Mouse (Mus musculus): ENCODE measurements at regions not wholly inside any gene's neighbourhood (a gene's known extent, or its start where the extent isn't known, plus 50 kb on each side); places are given as distances from the start of the nearest gene placed in this dataset.
A peak's percentile ranks its signal among the peaks of the same experiment; 100 is the strongest.
"Not testable (repeated sequence)": the region's sequence is repeated elsewhere in the genome, so short reads cannot be mapped to it uniquely, and the experiment has no call there.

GRCm38 (mm10) chr3:21939738-21940137, 136.7 kb upstream of the Tbl1xr1 start:
- no peak for DNase-seq

DNA sequence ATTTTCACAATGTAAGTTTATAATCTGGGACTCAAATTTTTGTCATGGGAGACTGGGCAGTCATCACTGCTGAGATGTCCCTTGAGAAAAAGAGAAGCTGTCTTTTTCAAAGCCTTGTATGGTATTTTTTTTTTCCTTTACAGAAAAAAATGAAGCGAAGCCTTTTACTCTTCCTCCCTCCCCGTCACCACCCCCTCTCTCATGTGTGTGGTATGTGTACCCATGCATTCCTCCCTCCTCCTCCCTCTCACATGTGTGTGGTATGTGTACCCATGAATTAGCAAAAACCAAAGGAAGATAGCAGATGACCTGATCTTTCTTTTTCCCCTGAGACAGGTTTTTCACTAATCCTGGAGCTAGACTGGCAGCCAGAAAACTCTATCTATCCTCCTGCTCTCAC, 134.9 kb upstream of the Tbl1xr1 start:
- DNase-seq: no peak

GRCm38 (mm10) chr3:21942912-21943311, 133.5 kb upstream of the Tbl1xr1 start:
- no peak for DNase-seq

DNA sequence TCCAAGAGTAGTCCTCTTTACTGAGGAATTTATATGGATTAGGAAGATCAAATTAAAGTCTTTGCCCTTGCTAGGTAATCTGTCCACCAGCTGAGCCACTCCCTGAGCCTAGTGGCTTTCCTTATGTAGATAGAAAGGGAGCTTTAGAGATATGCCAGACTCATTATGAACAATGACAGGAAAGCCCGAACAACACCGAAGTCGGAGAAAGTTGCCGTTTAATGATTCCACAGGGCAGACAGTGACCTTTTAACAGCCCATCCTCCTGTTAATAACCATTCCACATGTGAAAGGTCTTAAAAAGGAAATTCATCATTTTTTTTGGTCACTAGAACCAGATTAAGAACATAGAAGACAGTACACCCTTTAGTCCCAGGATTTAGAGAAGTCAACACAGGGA, 130.7 kb upstream of the Tbl1xr1 start:
- DNase-seq: no peak

DNA sequence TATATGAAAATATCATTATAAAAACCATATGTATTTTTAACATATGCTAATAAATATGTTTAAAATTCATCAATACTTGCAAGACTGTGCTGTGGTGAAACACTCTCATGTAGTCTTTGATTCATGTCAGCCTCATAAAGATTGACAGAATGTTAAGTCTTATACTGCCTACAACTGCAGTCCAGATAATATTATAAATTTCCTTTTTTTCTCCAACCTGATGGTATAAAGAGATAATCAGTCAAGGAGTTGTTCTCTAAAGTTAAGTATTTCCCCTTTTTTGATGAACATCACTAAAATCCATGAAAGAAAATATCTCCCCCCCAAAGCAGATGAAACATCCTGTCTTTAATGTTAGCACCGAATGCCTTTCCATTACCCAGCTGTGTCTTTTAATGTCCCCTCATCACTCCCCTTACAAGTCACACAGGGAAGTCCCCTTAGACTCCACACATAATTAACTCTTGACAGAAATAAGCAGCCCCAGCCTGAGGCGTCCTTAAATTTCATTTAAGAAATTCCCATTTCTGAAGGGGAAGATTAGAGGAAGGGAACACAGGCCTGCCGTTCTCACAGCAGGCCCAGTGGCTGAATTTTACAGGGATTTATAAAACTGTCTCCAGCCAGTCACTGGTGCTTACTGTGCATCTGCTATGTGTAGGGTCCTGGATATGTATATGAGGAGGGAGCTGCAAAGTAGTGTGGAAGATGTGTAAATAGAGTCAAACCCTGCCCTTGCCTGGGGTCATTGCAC, 129.0 kb upstream of the Tbl1xr1 start:
- DNase-seq: no peak

DNA sequence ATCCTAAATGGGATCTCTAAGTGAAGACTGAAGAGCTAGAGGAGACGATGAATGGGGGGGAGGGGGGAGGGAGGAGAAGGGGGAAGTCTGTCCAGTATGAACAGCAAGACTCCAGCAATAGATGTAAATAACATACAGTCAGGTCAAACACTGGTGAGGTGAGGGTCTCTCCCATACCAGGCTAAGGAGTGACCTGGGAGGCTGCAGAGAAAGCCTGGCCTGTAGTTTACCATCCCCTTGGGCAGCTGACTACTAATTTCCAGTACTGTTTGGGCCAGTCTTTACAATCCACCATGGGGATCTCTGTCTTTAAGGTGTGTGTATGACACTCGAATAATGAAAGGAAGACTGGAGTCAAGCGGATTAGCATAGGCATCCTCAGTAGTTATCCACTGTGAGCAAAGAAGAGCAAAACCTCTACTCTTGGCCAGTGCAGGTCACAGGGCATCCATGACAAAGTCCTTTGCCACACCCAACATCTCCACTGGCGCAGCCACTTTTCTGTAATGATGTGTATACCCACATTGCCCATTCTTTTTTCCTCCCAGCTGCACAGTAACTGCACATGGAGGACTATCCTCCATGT, 128.3 kb upstream of the Tbl1xr1 start:
- DNase-seq: no peak

- DNase-seq: peak in 1 of 2 experiments; percentile 8
Observed at GRCm38 (mm10) chr3:21949459-21949858, 127.0 kb upstream of the Tbl1xr1 start.

- peak in 1 of 2 experiments; percentile 18 for DNase-seq
Observed at GRCm38 (mm10) chr3:21950571-21950970, 125.9 kb upstream of the Tbl1xr1 start.

DNA sequence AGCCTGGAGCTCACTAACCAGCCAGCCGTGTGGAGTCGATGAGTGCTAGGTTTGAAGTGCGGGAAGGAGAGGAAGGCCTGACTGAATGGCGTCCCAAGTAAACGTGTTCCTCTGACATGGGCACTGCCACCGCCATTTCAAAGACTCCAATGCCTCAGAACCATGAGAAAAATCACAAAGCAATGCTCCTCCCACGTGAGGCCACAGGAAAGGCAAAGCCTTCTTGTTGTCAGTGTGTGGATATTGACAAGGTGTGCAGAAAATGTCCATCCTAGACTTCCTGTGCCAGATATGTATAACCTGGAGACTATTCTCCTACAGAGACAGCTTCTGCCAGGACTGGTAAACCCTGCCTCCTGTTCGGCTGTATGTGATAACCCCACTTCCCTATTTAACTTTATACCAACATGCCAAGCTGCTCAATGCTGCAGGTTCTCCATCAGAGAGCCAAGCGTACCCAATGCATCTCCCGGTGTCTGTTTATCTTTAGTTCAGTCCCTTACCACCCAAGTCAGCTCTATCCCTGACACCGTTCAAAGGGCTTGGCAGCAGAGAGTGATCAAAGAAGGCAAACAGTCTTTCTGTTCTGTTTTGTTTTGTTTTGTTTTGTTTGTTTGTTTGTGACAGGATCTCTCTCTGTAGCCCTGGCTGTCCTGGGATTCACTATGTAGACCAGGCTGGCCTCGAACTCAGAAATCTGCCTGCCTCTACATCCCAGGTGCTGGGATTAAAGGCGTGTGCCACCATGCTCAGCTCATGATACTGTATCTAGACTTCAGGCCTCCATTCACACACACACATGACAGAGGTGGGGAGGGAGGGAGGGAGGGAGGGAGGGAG, 124.8 kb upstream of the Tbl1xr1 start:
- DNase-seq: no peak

DNA sequence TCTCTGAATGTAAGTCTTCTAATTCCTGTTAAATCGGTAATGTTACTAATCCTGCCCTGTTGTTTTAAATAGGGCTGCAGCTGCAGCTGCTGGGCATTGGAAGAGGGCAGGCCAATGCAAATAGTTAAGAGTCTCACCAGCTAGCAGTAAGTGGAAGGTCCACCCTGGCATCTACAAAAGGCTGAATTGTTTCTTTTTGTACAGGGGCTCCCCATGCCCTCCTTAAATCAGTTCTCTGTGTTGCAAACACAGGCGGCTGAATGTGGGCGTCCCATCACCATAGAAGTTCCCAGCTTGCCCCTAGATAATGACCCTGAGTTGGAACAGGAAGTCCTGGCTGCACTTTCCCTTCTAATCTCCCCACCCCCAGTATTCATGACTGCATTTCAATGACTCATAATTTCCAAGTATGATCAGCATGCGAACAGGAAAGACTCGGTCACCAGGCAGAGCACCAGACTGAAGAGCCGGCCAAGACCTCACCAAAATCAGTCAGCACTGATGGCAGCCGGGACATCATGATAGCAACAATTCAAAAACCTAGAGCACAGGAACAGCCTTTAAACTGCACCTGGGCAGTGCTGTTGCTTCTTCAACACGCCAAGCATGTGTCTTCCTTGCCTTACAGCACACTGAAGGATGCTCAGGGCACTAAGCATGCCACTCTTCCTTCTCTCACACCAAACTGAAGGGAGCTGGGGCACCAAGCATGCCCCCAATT, 123.6 kb upstream of the Tbl1xr1 start:
- peak; percentile 90 to 94 for DNase-seq

DNA sequence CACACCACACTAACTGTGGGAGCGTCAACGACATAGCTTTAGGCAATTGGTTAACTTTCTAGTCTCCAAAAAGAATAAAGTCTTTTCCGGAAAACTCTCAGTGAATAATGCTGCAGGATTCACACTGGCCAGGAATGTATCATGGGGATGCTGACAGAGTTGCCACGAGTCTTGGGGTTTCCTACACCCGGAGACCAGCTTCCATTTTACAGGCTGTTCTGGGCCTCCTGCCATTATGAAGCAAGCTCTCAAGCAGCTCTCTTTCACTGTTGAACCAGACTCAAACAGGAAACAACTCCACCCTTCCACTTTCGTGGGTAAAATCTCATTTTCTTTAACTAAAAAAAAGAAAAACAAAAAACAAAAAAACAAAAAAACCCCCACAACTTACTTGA, 123.0 kb upstream of the Tbl1xr1 start:
- peak; percentile 69 to 80 for DNase-seq

DNA sequence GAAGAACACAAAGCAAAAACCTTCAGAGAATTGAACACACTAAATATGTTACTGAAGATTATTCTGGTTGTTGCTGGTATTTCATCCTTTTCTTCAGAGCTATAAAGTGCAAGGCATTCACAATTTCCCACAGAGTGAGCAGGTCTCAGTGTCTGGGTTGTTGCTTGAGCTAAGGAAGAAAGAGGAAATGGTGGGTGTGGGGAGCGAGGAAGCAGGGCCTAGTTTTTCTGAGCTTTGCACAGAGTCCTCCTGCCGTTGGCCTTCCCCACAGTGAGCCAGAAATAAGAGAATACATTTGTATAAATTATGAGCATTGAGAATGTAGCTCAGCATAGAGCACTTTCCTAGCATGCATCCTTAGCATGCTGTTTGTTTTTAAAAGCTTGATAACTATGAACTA, 120.8 kb upstream of the Tbl1xr1 start:
- peak in 1 of 2 experiments; percentile 29 for DNase-seq

DNA sequence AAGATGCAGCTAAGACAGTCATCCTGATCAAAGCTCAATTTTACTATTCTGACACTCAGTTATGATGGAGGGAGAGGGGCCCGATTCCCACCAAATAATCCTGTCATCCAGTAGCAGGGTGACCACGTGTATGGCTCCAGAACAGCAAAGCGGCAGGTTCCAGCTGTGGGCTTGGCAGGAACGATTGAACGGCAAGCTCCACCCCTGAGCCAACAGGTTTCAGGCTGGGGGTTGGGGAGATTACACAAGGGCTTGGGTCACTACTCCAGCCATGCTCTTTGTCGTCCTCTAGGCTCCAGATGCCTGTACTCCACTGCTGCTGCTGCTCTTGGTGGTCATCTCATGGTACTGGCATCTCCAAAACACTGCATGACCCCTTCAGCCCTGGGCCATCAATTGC, 119.3 kb upstream of the Tbl1xr1 start:
- DNase-seq: not testable (repeated sequence)

DNA sequence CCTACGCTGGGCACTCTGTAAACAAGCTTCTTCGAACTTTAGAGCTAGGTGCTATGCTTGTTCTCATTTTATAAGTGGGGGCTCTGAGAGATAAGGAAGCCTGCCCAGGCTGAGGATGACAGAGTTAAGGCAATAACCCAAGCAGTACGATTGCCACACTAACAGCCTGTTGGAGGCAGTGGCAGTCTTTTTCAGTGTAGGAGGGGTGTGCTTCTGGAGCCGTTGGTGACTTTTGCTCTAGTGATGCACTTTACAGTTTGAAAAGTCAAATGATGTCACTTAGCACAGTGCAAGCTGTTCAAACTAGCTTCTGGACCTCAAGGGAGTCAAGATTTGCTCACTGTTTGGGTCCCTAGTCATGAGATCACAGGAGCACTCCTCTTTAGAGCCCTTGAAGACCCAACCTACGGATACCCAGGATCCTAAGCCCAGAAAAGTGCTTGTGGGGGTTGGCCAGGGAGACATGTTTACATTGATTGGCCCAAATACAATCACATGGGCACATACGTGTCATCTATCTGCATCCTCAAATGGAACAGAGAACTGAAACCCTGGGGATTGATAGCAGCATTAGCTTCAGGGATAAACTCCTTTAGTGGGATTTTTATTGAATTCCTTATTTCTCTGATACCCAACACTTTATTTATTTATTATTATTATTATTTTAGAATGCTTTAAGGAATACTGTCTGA, 117.7 kb upstream of the Tbl1xr1 start:
- no peak for DNase-seq

GRCm38 (mm10) chr3:21961091-21961490, 115.4 kb upstream of the Tbl1xr1 start:
- no peak for DNase-seq

GRCm38 (mm10) chr3:21961746-21962145, 114.7 kb upstream of the Tbl1xr1 start:
- DNase-seq: no peak

- DNase-seq: peak in 1 of 2 experiments; percentile 33
Observed at GRCm38 (mm10) chr3:21962360-21962782, 114.1 kb upstream of the Tbl1xr1 start.

- DNase-seq: no peak
Observed at GRCm38 (mm10) chr3:21962921-21963732, 113.3 kb upstream of the Tbl1xr1 start.

DNA sequence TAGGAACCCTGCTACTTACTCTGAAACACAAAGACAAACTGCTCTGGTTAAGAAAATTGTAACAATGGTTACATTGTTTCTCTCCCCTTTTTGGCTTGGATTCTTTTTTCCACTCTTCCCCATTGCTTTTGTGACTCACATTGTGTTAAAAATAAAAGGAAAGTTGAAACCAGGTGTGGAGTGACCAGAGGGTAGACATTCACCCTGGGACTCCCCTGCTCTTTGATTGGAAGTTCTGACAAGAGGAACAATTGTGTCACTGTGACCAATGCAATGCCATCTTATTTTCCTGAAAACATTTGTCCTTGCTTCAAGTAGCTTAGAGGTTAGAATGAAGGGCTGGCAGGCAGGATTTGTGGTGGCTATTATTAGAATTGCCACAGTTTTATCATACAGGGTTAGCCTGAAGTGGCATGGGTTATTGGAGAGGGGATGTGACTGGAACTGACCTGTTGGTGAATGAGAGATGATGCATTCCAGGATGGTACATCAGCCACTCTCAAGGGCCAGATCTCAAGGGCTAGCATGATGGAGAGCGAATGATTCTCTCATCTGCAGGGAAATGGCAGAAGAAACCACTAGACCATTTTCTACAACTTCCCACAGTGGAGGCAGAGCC, 112.6 kb upstream of the Tbl1xr1 start:
- peak; percentile 53 to 72 for DNase-seq

DNA sequence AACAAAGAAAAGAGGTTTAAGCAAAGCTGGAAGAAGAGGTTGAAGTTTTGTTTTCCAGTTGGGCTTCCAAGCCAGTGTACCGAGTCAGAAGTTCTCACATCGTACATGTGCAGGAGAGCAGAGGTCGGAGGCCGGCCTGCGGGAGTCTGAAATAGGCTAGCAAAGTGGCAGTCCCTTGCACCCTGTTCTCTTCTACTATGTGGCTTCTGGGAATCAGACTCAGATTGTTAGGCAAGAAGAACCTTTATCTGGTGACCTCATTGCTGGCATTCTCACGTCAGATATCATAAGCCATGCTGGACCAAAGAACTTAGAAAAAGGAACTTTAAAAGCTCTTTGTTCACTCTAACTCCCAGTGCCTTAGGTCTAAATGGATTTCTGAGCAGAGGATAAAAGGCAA, 112.0 kb upstream of the Tbl1xr1 start:
- no peak for DNase-seq

All from heart, adult 18-20 months (tissue).